Mouse (Mus musculus) small intestine, adult 2 months (tissue): ENCODE measurements around the gene Uty. TPM values are rescaled to one million over a fixed set of nuclear protein-coding genes. Genes with fewer than 3 reads are reported as not detected.

ENCODE experiments used
- H3K27ac ChIP-seq: fragments of 200-500 bp; 2 replicates; pipeline ENCODE4 v1.5.1; 2012; ENCODE audit warnings: low read depth, low read length, control low read depth, inconsistent platforms; ENCODE audit not compliant: insufficient read depth
- H3K27me3 ChIP-seq: fragments of 200-500 bp; 2 replicates; pipeline ENCODE4 v1.6.1; 2012; ENCODE audit warnings: mild to moderate bottlenecking, moderate library complexity, low read length, inconsistent platforms; ENCODE audit not compliant: control insufficient read depth, insufficient read depth
- H3K36me3 ChIP-seq: fragments of 200-500 bp; 2 replicates; pipeline ENCODE4 v1.6.1; 2012; ENCODE audit warnings: mild to moderate bottlenecking, low read length, control low read depth, inconsistent platforms; ENCODE audit not compliant: control insufficient read depth, insufficient read depth
- H3K4me1 ChIP-seq: fragments of 200-500 bp; 2 replicates; pipeline ENCODE4 v1.6.1; 2012; ENCODE audit warnings: low read length, inconsistent platforms, mixed read lengths; ENCODE audit not compliant: control insufficient read depth, insufficient read depth, insufficient read length
- H3K4me3 ChIP-seq: fragments of 200-500 bp; 2 replicates; pipeline ENCODE4 v1.5.1; 2012; ENCODE audit warnings: low read depth, mild to moderate bottlenecking, control low read depth, inconsistent platforms, low read length, moderate library complexity
- CTCF ChIP-seq: fragments of 200-500 bp; IDR thresholded peaks from 2 replicates; pipeline ENCODE4 v1.5.1; 2012; ENCODE audit warnings: low read depth, mild to moderate bottlenecking, control low read depth, inconsistent platforms, low read length, moderate library complexity, mixed read lengths; ENCODE audit not compliant: insufficient replicate concordance, insufficient read length; ENCODE audit errors: extremely low read depth
- POLR2A ChIP-seq: fragments of 200-500 bp; IDR thresholded peaks from 2 replicates; pipeline ENCODE4 v1.6.1; 2012; ENCODE audit warnings: low read depth, mild to moderate bottlenecking, control low read depth, inconsistent platforms, low read length, moderate library complexity
- WGBS: fragments of 180-500 bp; shearing (Covaris S2); methylation state at CpG from one replicate; pipeline ENCODE4 v1.1.7; 2018; 5-methylcytosine and 5-hydroxymethylcytosine counted together
- polyA plus RNA-seq: library from polyadenylated mRNA; depleted of rRNA; stranded (reverse); fragments of >200 nt; gene quantifications from 2 replicates; pipeline ENCODE4 v1.2.3, GENCODE M21; 2012; rRNA removed

Uty gene
- 1.1 TPM in 1 of 2 replicates, not detected in the other for polyA plus RNA-seq

- Histone ChIP-seq H3K27me3 (no peaks in the 10 kb centered on the region), H3K27ac (peak within 1 kb of the TSS; percentile 93), H3K36me3 (no peaks in the 10 kb centered on the region), H3K4me3 (peak within 1 kb of the TSS; percentile 94), H3K4me1 (no peaks in the 10 kb centered on the region)
- 2% methylated on average over 21 of the region's 21 CpGs for WGBS
- TF ChIP-seq POLR2A (no peak), CTCF (no peak)
These were observed at the start of gene Uty for GRCm38 (mm10) chrY:1245426-1245863. TSS of gene Uty (minus strand) at chrY:1245759.

- no peaks in the 10 kb centered on the region for H3K36me3 ChIP-seq
- no peak overlapping the region for H3K27ac ChIP-seq
- no peak overlapping the region for H3K4me3 ChIP-seq
- H3K4me1 ChIP-seq = no peaks in the 10 kb centered on the region
- TF ChIP-seq CTCF (no peak), POLR2A (no peak)
- H3K27me3 ChIP-seq = no peaks in the 10 kb centered on the region
These were observed 48.1 kb upstream of the Uty start for GRCm38 (mm10) chrY:1293708-1294107.

- TF ChIP-seq POLR2A = no peak
- no peak for TF ChIP-seq CTCF
- H3K4me1 ChIP-seq = no peaks in the 10 kb centered on the region
- H3K36me3 ChIP-seq = no peaks in the 10 kb centered on the region
- H3K4me3 ChIP-seq = peak within 1 kb of the TSS; percentile 63
- WGBS = 15% methylated on average over 31 of the region's 31 CpGs
- no peaks in the 10 kb centered on the region for H3K27me3 ChIP-seq
- peak within 1 kb of the TSS; percentile 85 for H3K27ac ChIP-seq
These were observed 40.7 kb upstream of the Uty start, which contains the start of gene Ddx3y for GRCm38 (mm10) chrY:1286171-1286795. TSS of gene Ddx3y (minus strand) at chrY:1286629.

GRCm38 (mm10) chrY:1285735-1286134 lies 40.2 kb upstream of the Uty start:
- Histone ChIP-seq H3K36me3 (no peaks in the 10 kb centered on the region), H3K27me3 (no peaks in the 10 kb centered on the region), H3K27ac (peak overlapping the region; percentile 85), H3K4me3 (peak overlapping the region; percentile 63), H3K4me1 (no peaks in the 10 kb centered on the region)
- TF ChIP-seq CTCF = no peak
- TF ChIP-seq POLR2A = no peak
- WGBS = 11% methylated on average over 12 of the region's 12 CpGs

- no peaks in the 10 kb centered on the region for H3K27me3 ChIP-seq
- WGBS = 50% methylated on average over 6 of the region's 6 CpGs
- no peaks in the 10 kb centered on the region for H3K36me3 ChIP-seq
- no peaks in the 10 kb centered on the region for H3K4me1 ChIP-seq
- H3K4me3 ChIP-seq = no peak overlapping the region
- H3K27ac ChIP-seq = no peak overlapping the region
- TF ChIP-seq CTCF = no peak
- TF ChIP-seq POLR2A = no peak
These were observed 558 bp upstream of the Uty start for GRCm38 (mm10) chrY:1246117-1246516.

- Histone ChIP-seq H3K36me3 (no peaks in the 10 kb centered on the region), H3K27me3 (no peaks in the 10 kb centered on the region), H3K4me1 (no peaks in the 10 kb centered on the region), H3K4me3 (peak overlapping the region; percentile 94), H3K27ac (peak overlapping the region; percentile 93)
- TF ChIP-seq POLR2A = no peak
- TF ChIP-seq CTCF = no peak
- under 1% methylated on average over 9 of the region's 9 CpGs for WGBS
These were observed 619 bp downstream of the Uty start for GRCm38 (mm10) chrY:1244940-1245339.

GRCm38 (mm10) chrY:1244421-1244820 lies 1.1 kb downstream of the Uty start:
- H3K4me3 ChIP-seq = no peak overlapping the region
- 38% methylated on average over 5 of the region's 5 CpGs for WGBS
- TF ChIP-seq CTCF (no peak), POLR2A (no peak)

GRCm38 (mm10) chrY:1220001-1220400 lies 25.6 kb downstream of the Uty start:
- H3K27ac ChIP-seq = no peak overlapping the region
- no peak overlapping the region for H3K4me3 ChIP-seq
- TF ChIP-seq POLR2A (no peak), CTCF (no peak)
- H3K27me3 ChIP-seq = no peaks in the 10 kb centered on the region
- H3K36me3 ChIP-seq = no peaks in the 10 kb centered on the region
- WGBS = 88% methylated on average over 7 of the region's 7 CpGs
- no peaks in the 10 kb centered on the region for H3K4me1 ChIP-seq

More at GRCm38 (mm10) chrY:1244421-1244820, 1.1 kb downstream of the Uty start:
- Histone ChIP-seq H3K27ac (no peak overlapping the region), H3K36me3 (no peaks in the 10 kb centered on the region), H3K27me3 (no peaks in the 10 kb centered on the region), H3K4me1 (no peaks in the 10 kb centered on the region)
